Mouse (Mus musculus) left cerebral cortex, postnatal 10 days (tissue): ENCODE measurements around the gene Cd163l1. TPM values are rescaled to one million over a fixed set of nuclear protein-coding genes. Genes with fewer than 3 reads are reported as not detected.

Source experiments
- DNase-seq, 2 experiments: peaks; one replicate each; pipeline ENCODE4 v3.0.0; 2021 to 2022; ENCODE audit warnings: low spot score in 2 of 2, mixed read lengths in 1 of 2; ENCODE audit errors: extremely low spot score in 1 of 2
- intact Hi-C: fragments of 180-260 bp; cut with DNase I; formaldehyde crosslinking; loops from one replicate; pipeline ENCODE4 v1.15.1; 2025
- total RNA-seq, 2 experiments: library from RNA; stranded (reverse); gene quantifications; 2 replicates each; pipeline ENCODE4 v1.2.3; 2021

The Cd163l1 gene
- total RNA-seq, 2 experiments from 2014 or later = 0.26 to 0.36 TPM

DNA sequence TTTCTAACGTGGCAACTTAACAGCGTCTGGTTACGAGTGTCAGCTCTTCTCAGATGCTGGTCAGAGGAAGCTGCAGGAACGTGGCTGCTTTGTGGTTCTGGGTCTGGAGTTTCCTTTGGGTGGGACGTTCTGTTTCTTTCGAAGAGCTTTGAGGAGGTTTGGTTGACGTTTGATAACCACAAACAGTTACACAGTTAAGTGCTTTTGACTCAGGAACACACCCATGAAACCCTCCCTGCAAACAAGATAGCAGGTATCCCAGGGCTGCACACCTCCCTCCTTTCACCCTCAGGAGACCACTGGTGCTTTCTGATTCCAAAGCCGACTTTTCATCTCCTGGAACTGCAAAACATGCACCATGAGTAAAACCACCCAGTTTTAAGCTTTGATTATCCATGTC is 9.9 kb upstream of the Cd163l1 start:
- DNase-seq = no peak
- intact Hi-C loops = no loop called here

DNA sequence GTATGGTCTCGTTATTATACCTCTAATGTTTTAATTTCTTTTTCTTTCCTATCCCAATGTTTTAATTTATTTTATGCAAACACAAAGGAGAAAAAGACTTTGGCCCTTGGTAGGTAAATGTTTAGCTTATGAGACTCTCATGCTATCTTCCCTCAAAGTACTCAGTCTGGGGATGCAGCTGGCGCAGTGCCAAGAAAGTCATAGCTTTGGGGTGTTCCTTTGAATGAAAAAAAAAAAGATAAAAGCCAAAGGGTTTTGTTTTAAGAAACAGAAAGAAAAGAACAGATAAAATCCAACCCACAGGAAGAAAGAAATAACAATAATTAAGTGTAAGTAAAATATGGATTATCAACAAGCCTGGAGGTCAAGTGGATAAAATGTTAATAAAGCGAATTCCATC is 9.4 kb upstream of the Cd163l1 start:
- DNase-seq = no peak
- intact Hi-C loops = no loop called here

DNA sequence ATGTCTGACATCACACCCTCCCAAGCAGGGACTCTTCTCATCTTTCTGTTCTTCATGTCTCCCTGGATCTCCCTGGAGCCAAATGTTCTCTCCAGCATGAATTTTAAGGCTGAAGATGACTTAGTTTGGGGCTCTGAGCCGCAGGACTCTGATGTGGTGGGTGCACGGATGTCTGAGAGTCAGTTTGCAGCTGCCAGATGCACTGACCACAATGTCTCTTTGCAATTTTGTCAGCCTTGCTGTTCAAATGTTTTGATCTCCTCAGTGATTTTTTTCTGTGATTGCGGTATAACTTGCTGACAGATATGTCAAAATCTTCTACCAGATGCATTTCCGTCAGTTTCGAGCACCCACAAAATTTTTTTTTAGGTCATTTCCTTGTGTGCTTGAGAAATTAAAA is 4.2 kb upstream of the Cd163l1 start:
- intact Hi-C loops = no loop called here
- DNase-seq = no peak

DNA sequence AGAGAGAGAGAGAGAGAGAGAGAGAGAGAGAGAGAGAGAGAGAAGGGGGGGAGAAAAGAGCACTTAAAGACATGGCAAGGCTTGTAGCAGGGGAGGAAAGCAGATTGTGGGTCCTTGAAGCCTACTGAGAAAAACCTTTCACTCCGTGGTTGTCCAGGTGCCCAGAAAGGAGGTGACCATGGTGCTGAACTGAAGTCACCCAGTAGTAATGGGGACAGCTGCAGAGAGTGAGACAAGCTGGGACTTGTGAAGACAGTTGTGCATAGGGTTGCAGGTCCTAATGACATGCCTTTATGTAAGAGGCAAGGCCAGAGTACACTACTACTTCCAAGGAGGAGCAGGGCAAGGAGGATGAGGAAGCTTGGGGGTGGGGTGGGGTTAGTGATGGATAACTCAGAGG is 1.2 kb downstream of the Cd163l1 start:
- intact Hi-C loops = no loop called here
- no peak for DNase-seq

DNA sequence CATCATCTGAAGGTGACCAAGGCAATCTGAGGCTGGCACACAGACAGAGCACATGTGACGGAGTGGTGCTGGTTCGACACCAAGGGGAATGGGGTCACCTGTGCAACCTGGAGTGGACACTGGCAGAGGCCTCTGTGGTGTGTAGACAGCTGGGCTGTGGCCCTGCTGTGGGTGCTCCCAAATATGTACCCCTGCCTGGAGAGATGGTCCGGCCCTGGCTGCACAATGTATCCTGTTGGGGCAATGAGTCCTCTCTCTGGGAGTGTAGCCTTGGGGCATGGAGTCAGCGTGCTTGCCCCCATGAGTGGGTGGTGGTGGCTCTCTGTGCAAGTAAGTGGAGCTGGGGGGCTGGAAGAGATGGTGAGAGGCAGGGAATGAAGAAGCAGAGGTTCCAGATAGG is 2.3 kb downstream of the Cd163l1 start:
- intact Hi-C loops = no loop called here
- DNase-seq = no peak

DNA sequence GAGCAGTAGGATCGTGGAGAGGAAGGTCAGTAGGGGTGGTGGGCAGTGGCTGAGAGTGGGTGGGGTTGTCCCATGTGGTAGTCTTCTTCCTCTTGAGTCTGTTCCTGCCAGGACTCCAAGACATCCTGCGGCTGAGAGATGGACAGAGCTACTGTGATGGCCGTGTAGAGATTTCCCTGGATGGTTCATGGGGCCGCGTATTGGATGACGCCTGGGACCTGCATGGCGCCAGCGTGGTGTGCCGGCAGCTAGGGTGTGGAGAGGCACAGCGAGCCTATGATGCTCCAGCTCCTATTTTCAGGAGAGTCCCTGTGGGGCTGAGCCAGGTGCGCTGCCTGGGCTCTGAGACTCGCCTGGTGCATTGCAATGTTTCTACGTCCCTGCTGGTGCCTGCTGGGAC is 6.1 kb downstream of the Cd163l1 start:
- intact Hi-C loops = no loop called here
- DNase-seq = no peak

DNA sequence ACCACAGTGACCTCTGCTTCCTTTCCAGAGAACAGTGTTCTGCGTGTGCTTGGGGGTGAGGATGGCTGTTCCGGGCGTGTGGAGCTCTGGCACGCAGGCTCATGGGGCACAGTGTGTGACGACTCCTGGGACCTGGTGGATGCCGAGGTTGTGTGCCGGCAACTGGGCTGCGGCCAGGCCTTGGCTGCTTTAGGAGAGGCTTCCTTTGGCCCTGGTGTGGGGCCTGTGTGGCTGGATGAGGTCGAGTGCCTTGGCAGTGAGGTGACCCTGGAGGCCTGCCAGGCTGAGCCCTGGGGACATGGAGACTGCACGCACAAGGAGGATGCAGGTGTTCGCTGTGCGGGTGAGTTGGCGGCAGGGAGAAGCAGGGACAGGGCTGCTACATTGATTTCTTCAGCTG is 10.4 kb downstream of the Cd163l1 start:
- intact Hi-C loops = no loop called here
- peak in 1 of 2 experiments; percentile 23 for DNase-seq

DNA sequence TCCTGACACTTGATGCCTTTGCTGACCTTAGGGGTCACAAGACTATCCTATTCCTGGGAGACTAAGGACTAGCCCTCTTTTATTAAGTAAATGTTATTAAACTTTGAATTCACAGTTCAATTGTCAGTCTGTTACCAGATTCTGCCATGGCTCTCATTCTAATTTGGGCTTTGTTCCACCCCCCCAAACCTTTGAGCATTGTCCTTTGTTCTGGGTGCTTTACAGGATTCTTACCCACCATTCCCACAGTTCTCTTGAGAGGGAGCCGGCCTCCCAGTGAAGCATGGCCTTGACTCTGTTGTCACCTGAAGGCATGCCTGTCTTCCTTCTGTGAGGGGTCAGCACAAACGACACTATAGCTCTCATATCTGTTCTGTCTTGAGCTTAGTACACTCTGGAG is 13.0 kb downstream of the Cd163l1 start:
- DNase-seq = no peak
- intact Hi-C loops = no loop called here

DNA sequence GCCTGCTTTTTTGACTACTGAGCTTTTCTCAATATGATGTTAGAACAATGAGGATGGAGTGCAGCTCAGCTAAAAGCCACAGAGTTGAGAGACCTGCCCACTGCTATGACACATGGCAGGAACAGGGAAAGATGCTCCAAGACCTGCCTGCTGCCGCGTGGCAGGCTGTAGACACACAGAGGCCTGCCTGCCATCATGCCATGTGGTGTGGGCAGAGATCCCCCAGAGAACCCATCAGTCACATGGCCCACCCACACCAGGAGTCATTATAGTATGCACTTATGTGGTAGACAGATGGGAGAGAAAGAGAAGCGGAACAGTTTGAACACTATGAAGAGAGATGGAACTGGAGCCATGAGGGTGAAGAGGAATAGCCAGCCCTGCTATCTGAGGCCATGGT is 15.6 kb downstream of the Cd163l1 start:
- DNase-seq = no peak
- intact Hi-C loops = no loop called here

DNA sequence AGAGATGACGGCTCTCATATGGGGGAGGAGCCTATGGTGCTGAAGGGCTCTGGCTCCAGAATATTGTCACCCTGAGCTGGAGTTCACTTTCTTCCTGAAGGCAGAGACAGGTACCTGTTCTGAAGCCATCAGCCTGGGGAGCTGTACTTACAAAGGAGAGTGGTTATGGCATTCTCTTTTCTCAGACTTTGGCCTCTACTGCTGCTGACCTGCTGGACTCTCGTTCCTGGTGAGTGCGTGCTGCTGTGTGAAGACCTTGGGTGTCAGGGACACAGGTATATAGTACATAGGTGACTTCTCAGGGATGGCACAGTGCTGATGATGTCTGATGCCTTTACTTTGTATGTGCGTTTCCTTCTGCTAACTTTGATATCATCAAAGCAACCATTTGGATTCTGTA is 29.1 kb downstream of the Cd163l1 start, which contains the start of gene 5830411N06Rik:
TSS of gene 5830411N06Rik (plus strand) at position 69 of the 400 bp plus-strand sequence.
- intact Hi-C loops = no loop called here
- DNase-seq = no peak

DNA sequence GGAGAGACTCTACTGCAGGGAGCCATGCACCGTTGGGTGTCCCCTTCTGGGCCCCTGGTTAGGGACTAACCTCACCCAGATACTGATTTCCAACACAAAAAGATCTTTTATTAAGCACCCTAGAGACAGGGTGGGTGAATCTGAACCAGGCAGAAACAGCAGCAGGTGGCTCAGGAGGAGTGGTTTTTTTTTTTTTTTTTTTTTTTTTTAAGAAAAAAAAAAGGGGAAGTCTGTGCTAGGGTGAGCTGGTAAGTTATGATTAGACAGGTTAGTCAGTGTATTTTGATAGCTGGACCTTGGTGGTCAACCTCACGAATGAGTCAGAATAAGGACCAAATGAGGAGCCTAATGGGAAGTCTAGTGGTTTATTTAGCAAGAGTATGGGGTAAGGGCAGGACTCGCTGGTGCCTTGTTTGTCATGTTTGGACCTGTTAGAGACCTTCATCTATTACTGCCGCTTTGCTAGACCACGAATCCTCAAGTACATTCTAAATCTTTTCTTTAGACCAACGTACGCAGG is 35.8 kb downstream of the Cd163l1 start:
- intact Hi-C loops = no loop called here

More for the DNA sequence above, 35.8 kb downstream of the Cd163l1 start:
- DNase-seq = no peak

Other genes starting within 250 kb of the Cd163l1 start
- under 1 TPM; 0.39 to 0.55 TPM for gene 6430531B16Rik, start 239.5 kb upstream of the Cd163l1 start, total RNA-seq
- gene Adam8, start 225.7 kb upstream of the Cd163l1 start, total RNA-seq = under 1 TPM; 0.81 to 0.89 TPM
- 10 to 100 TPM; 23.8 to 26.9 TPM for gene Zfp511, start 181.9 kb upstream of the Cd163l1 start, total RNA-seq
- 10 to 100 TPM; 40.9 to 44.2 TPM for gene Tubgcp2, start 181.6 kb upstream of the Cd163l1 start, total RNA-seq
- under 1 TPM; 0.22 to 0.47 TPM for gene Msx3, start 169.2 kb upstream of the Cd163l1 start, total RNA-seq
- gene Caly, start 135.7 kb upstream of the Cd163l1 start, total RNA-seq = 100 to 1,000 TPM; 222 to 234 TPM
- not detected for gene Prap1, start 124.9 kb upstream of the Cd163l1 start, total RNA-seq
- 10 to 100 TPM; 22.6 to 30.0 TPM for gene Fuom, start 115.8 kb upstream of the Cd163l1 start, total RNA-seq
- 1 to 10 TPM; 6.5 to 9.4 TPM for gene Paox, start 102.5 kb upstream of the Cd163l1 start, total RNA-seq
- gene Echs1, start 101.8 kb upstream of the Cd163l1 start, total RNA-seq = 10 to 100 TPM; 57.3 to 57.5 TPM
- 10 to 100 TPM; 21.3 to 29.2 TPM for gene Mtg1, start 80.7 kb upstream of the Cd163l1 start, total RNA-seq
- gene Sprn, start 63.4 kb upstream of the Cd163l1 start, total RNA-seq = 100 to 1,000 TPM; 172 to 178 TPM
- not detected for gene Olfr522, start 53.5 kb upstream of the Cd163l1 start, total RNA-seq
- not detected for gene Olfr523, start 45.0 kb upstream of the Cd163l1 start, total RNA-seq
- not detected for gene Olfr524, start 12.3 kb upstream of the Cd163l1 start, total RNA-seq
- gene 5830411N06Rik, start 29.0 kb downstream of the Cd163l1 start, total RNA-seq = under 1 TPM in 1 of 2 experiments, not detected in 1; 0.06 TPM
- gene Olfr525, start 102.6 kb downstream of the Cd163l1 start, total RNA-seq = not detected
- not detected for gene Olfr527, start 115.8 kb downstream of the Cd163l1 start, total RNA-seq
- not detected for gene Olfr60, start 143.4 kb downstream of the Cd163l1 start, total RNA-seq
- not detected for gene Olfr530, start 158.1 kb downstream of the Cd163l1 start, total RNA-seq
- gene Olfr531, start 184.7 kb downstream of the Cd163l1 start, total RNA-seq = not detected
- gene Olfr532, start 203.4 kb downstream of the Cd163l1 start, total RNA-seq = not detected
- not detected for gene Olfr533, start 245.1 kb downstream of the Cd163l1 start, total RNA-seq